Mouse (Mus musculus): ENCODE results near the gene Zfp518a.

GRCm38 (mm10) chr19:40935376-40935775 is 40.9 kb downstream of the Zfp518a start:
- no peak for TF ChIP-seq POLR2A (IDR thresholded peaks at IDR 0.05; ENCODE audit: borderline replicate concordance, extremely low read depth, insufficient read depth, insufficient read length, poor library complexity, severe bottlenecking)
- TF ChIP-seq CTCF (IDR thresholded peaks at IDR 0.05; ENCODE audit: borderline replicate concordance, extremely low read depth, insufficient read depth, insufficient read length), result no peak

Data from brain, embryonic 14.5 days (tissue).